In genomic region chr11:4215061-4215460, GRCm38 (mm10) we compare ENCODE assay signal across 33 mouse cellular contexts. TPM values are rescaled to one million over a fixed set of nuclear protein-coding genes. Genes with fewer than 3 reads are reported as not detected.
"Had no signal": no experiment of that assay in that cellular context is flagged by ENCODE, and none has a peak within 500 bp of the region (broad histone marks: within the 10 kb centered on the region; RNA-seq: fewer than 3 reads in every experiment).

No protein-coding gene starts in this region.

- H3K27me3 ChIP-seq: intestine, embryonic 15.5 days had no signal

- DNase-seq: gastrocnemius, postnatal 14 days; heart, postnatal 14 days; heart, postnatal 4 days; kidney, adult 18-20 months; kidney, adult 8-10 months; kidney, postnatal 10 days; kidney, postnatal 25 days; kidney, postnatal 4 days; liver; liver, embryonic 13.5 days; liver, postnatal 0 days had no signal

- H3K9ac ChIP-seq: heart, embryonic 15.5 days; hindbrain, embryonic 12.5 days; hindbrain, embryonic 14.5 days; intestine, embryonic 15.5 days; limb, embryonic 13.5 days; liver, embryonic 13.5 days; liver, embryonic 15.5 days; liver, postnatal 0 days had no signal

- H3K4me2 ChIP-seq: heart, embryonic 11.5 days; heart, embryonic 13.5 days; heart, embryonic 15.5 days; hindbrain, embryonic 12.5 days; hindbrain, embryonic 14.5 days; intestine, embryonic 15.5 days; limb, embryonic 13.5 days; liver, embryonic 11.5 days; liver, embryonic 13.5 days; liver, embryonic 15.5 days had no signal

- ATAC-seq: hindbrain, embryonic 16.5 days; inflammation-experienced regulatory T-cells, adult 6 months; intestine, embryonic 15.5 days; intestine, postnatal 0 days; liver, postnatal 0 days had no signal

- H3K9me3 ChIP-seq: heart, embryonic 13.5 days; heart, embryonic 15.5 days; hindbrain, embryonic 10.5 days; hindbrain, embryonic 12.5 days; intestine, embryonic 15.5 days; limb, embryonic 13.5 days; liver, embryonic 13.5 days; liver, embryonic 15.5 days had no signal

- H3K4me3 ChIP-seq: heart, embryonic 13.5 days; heart, embryonic 15.5 days; hindbrain, embryonic 10.5 days; hindbrain, embryonic 12.5 days; intestine, embryonic 15.5 days; layer of hippocampus, adult 2 months; left cerebral cortex, adult 2 months; limb, embryonic 13.5 days; liver, embryonic 13.5 days; liver, embryonic 15.5 days had no signal

- H3K27ac ChIP-seq: hindbrain, embryonic 10.5 days; hindbrain, embryonic 12.5 days; hindbrain, embryonic 14.5 days; limb, embryonic 13.5 days; liver, embryonic 13.5 days; liver, embryonic 15.5 days had no signal

RNA-seq across cellular contexts. Expression of gene Osm, which starts 21.2 kb away (rescaled TPM):
- total RNA-seq: gastrocnemius, adult 8-10 months; gastrocnemius, postnatal 14 days; layer of hippocampus, postnatal 10 days; left cerebral cortex, adult 2 months; left cerebral cortex, postnatal 14 days; left cerebral cortex, postnatal 36 days had no signal
- polyA plus RNA-seq: heart, embryonic 13.5 days; hindbrain, embryonic 12.5 days; hindbrain, embryonic 14.5 days; hindbrain, embryonic 16.5 days; kidney, embryonic 14.5 days; kidney, embryonic 16.5 days; limb, embryonic 11.5 days had no signal

RNA-seq across cellular contexts. Expression of gene Lif, which starts 42.3 kb away (rescaled TPM):
- polyA plus RNA-seq: hindbrain, embryonic 12.5 days; hindbrain, embryonic 14.5 days; kidney, embryonic 14.5 days; liver, embryonic 11.5 days; liver, embryonic 13.5 days; liver, embryonic 15.5 days; liver, postnatal 0 days had no signal
